Mouse (Mus musculus) ZHBTc4 (cell line): Measurements from ENCODE around the gene Bcat1.
A peak's percentile ranks its signal among the peaks of the same experiment; 100 is the strongest.

ENCODE experiments used
- DNase-seq: peaks from one replicate; pipeline ENCODE4 v3.0.0-alpha.2; 2011; ENCODE audit warnings: low read depth, low spot score

The Bcat1 gene

GRCm38 (mm10) chr6:145075548-145076224 lies at the start of gene Bcat1:
Gene Bcat1, minus strand, starts transcription at chr6:145076184.
- DNase-seq = peak; percentile 96

- DNase-seq = peak; percentile 49
Measured at GRCm38 (mm10) chr6:145125591-145126113, 49.7 kb upstream of the Bcat1 start.

- no peak for DNase-seq
Measured at GRCm38 (mm10) chr6:145124621-145125020, 48.6 kb upstream of the Bcat1 start.

- no peak for DNase-seq
Measured at GRCm38 (mm10) chr6:145123136-145124060, 47.4 kb upstream of the Bcat1 start.

GRCm38 (mm10) chr6:145122423-145123059 lies 46.6 kb upstream of the Bcat1 start:
- no peak for DNase-seq

- DNase-seq = peak; percentile 51
Measured at GRCm38 (mm10) chr6:145121590-145122420, 45.8 kb upstream of the Bcat1 start.

- peak; percentile 79 for DNase-seq
Measured at GRCm38 (mm10) chr6:145120787-145121589, 45.0 kb upstream of the Bcat1 start.

- peak; percentile 59 for DNase-seq
Measured at GRCm38 (mm10) chr6:145120086-145120485, 44.1 kb upstream of the Bcat1 start.

GRCm38 (mm10) chr6:145116098-145116672 lies 40.2 kb upstream of the Bcat1 start:
- DNase-seq = peak; percentile 24

- DNase-seq = no peak
Measured at GRCm38 (mm10) chr6:145115476-145116097, 39.6 kb upstream of the Bcat1 start, which contains the start of gene Lrmp. Gene Lrmp, plus strand, starts transcription at chr6:145115653.

- no peak for DNase-seq
Measured at GRCm38 (mm10) chr6:145114561-145114960, 38.6 kb upstream of the Bcat1 start.

GRCm38 (mm10) chr6:145112865-145113264 lies 36.9 kb upstream of the Bcat1 start:
- DNase-seq = no peak

- DNase-seq = no peak
Measured at GRCm38 (mm10) chr6:145110786-145111185, 34.8 kb upstream of the Bcat1 start.

- peak; percentile 34 for DNase-seq
Measured at GRCm38 (mm10) chr6:145106163-145106842, 30.3 kb upstream of the Bcat1 start.

GRCm38 (mm10) chr6:145105439-145105838 lies 29.5 kb upstream of the Bcat1 start:
- DNase-seq = peak; percentile 34

- no peak for DNase-seq
Measured at GRCm38 (mm10) chr6:145104241-145104939, 28.4 kb upstream of the Bcat1 start.

- no peak for DNase-seq
Measured at GRCm38 (mm10) chr6:145100923-145101322, 24.9 kb upstream of the Bcat1 start.

- peak; percentile 93 for DNase-seq
Measured at GRCm38 (mm10) chr6:145094431-145094830, 18.4 kb upstream of the Bcat1 start.
